Mouse (Mus musculus) ES-E14 (cell line): ENCODE results near the gene Tube1. TPM values are rescaled to one million over a fixed set of nuclear protein-coding genes. Genes with fewer than 3 reads are reported as not detected.
"Not testable (repeated sequence)": the region's sequence is repeated elsewhere in the genome, so short reads cannot be mapped to it uniquely, and the experiment has no call there.

Source experiments
- DNase-seq: peaks from one replicate; pipeline ENCODE4 v3.0.0-alpha.2; 2013; ENCODE audit warnings: low read depth, low spot score
- H3K27ac ChIP-seq: 2 replicates; pipeline ENCODE4 v1.5.1; 2012; ENCODE audit warnings: low read depth, mild to moderate bottlenecking, low read length, moderate library complexity, mixed read lengths; ENCODE audit not compliant: poor library complexity, insufficient read depth, severe bottlenecking
- H3K36me3 ChIP-seq: 2 replicates; pipeline ENCODE4 v1.6.1; 2012; ENCODE audit warnings: mild to moderate bottlenecking, low read length, moderate library complexity, mixed read lengths; ENCODE audit not compliant: control insufficient read depth, poor library complexity, insufficient read depth, severe bottlenecking
- H3K4me1 ChIP-seq, 2 experiments: fragments of 150-350 bp in 1 of 2; sonication (generic) in 1 of 2; 2 replicates each; pipeline ENCODE4 v1.6.1; 2012; ENCODE audit warnings: low read length in 2 of 2, mild to moderate bottlenecking in 1 of 2, mixed read lengths in 1 of 2; ENCODE audit not compliant: control insufficient read depth in 2 of 2, insufficient read depth in 2 of 2, poor library complexity in 1 of 2
- H3K4me3 ChIP-seq, 2 experiments: fragments of 150-350 bp in 1 of 2; sonication (generic) in 1 of 2; 2 replicates each; pipeline ENCODE4 v1.5.1; 2012; ENCODE audit warnings: low read length in 2 of 2, low read depth in 1 of 2, mild to moderate bottlenecking in 1 of 2, mixed read lengths in 1 of 2; ENCODE audit not compliant: insufficient read depth in 1 of 2, poor library complexity in 1 of 2, severe bottlenecking in 1 of 2
- H3K9ac ChIP-seq: 2 replicates; pipeline ENCODE4 v1.6.1; 2012; ENCODE audit warnings: low read depth, mild to moderate bottlenecking, low read length, mixed read lengths; ENCODE audit not compliant: poor library complexity, insufficient read depth, severe bottlenecking
- H3K9me3 ChIP-seq: fragments of 150-350 bp; sonication (generic); 2 replicates; pipeline ENCODE4 v1.6.1; 2012; ENCODE audit warnings: low read depth, mild to moderate bottlenecking, low read length; ENCODE audit not compliant: control insufficient read depth, insufficient read depth
- CHD2 ChIP-seq: IDR thresholded peaks from 2 replicates; pipeline ENCODE4 v1.6.1; 2014; ENCODE audit warnings: mild to moderate bottlenecking, low read depth, low read length, inconsistent platforms
- HCFC1 ChIP-seq: IDR thresholded peaks from 2 replicates; pipeline ENCODE4 v1.6.1; 2012; ENCODE audit warnings: low read length, inconsistent platforms, borderline replicate concordance; ENCODE audit not compliant: insufficient read depth
- MAFK ChIP-seq: IDR thresholded peaks from 2 replicates; pipeline ENCODE4 v1.6.1; 2014; ENCODE audit warnings: mild to moderate bottlenecking, low read depth, low read length, inconsistent platforms; ENCODE audit not compliant: insufficient read depth
- ZC3H11A ChIP-seq: IDR thresholded peaks from 2 replicates; pipeline ENCODE4 v1.6.1; 2012; ENCODE audit warnings: low read depth, mild to moderate bottlenecking, inconsistent platforms, low read length, borderline replicate concordance
- ZNF384 ChIP-seq: IDR thresholded peaks from 2 replicates; pipeline ENCODE4 v1.6.1; 2012; ENCODE audit warnings: low read depth, low read length, inconsistent platforms
- in situ Hi-C, 2 experiments: fragments of 600-800 bp; cut with MboI; formaldehyde crosslinking; loops; one replicate each; pipeline ENCODE4 v1.15.1; 2025; ENCODE audit warnings: low sequenced_read_pairs in 2 of 2, inconsistent platforms in 1 of 2; ENCODE audit not compliant: unreplicated experiment in 2 of 2
- total RNA-seq: library from RNA; depleted of rRNA; stranded (reverse); fragments of 300-350 nt; gene quantifications from 2 replicates; pipeline ENCODE4 v1.2.3, GENCODE M21; 2012; rRNA removed

The Tube1 gene
- total RNA-seq, 1 experiment = 8.9 TPM

DNA sequence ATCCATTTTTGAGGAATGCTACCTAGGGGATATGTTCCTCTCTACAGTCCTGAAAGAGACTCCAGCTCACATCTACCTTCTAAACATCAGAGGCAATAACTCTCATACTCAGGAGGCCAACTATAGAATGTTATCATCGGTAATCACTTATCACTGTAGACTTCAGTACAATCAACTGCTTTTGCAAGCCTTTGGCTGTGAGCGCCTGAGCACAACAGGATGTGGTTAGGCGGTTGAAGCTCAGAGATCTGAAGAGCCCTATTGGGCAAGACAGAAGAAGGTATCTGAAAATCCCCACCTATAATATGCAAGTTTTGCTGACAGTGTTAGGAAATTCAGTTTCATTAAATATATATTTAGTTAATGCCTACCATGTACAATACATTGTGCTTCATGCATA is 58.9 kb downstream of the Tube1 start:
- Histone ChIP-seq H3K4me1 (no peaks in the 10 kb centered on the region), H3K9me3 (no peaks in the 10 kb centered on the region), H3K36me3 (no peaks in the 10 kb centered on the region), H3K27ac (no peak overlapping the region), H3K4me3 (no peak overlapping the region), H3K9ac (no peak overlapping the region)
- TF ChIP-seq MAFK (no peak), CHD2 (no peak), HCFC1 (no peak), ZC3H11A (no peak), ZNF384 (no peak)
- in situ Hi-C loops = no loop called here
- no peak for DNase-seq

DNA sequence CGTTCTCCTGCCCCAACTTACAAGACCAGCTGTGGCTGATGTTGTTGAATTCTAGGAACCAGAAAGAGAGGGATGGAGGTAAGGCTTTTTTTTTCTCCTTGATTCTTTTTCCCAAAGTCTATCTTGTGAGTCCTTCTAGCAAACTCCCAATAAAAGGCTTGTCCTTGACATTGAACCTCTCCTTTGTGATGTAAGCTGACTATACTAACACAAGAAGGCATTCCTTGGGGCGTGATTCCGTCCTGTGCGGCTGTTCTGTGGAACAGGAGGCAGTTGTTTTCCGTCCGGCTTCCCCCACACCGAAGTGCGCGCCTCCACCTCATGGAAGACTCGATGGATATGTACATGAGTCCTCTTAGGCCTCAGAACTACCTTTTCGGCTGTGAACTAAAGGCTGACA is 64.4 kb downstream of the Tube1 start:
- H3K9ac ChIP-seq, in situ Hi-C loops, H3K36me3 ChIP-seq, H3K4me1 ChIP-seq, H3K9me3 ChIP-seq, H3K4me3 ChIP-seq, H3K27ac ChIP-seq: not testable (repeated sequence)
- DNase-seq = peak; percentile 28

Other genes with a start within 250 kb of the Tube1 start
- gene Lama4, start 168.5 kb upstream of the Tube1 start, total RNA-seq = 2.4 and 3.6 TPM in 2 replicates
- 2.4 and 5.0 TPM in 2 replicates for gene Fam229b, start 62 bp upstream of the Tube1 start, total RNA-seq
- gene Ccn6, start 29.8 kb downstream of the Tube1 start, total RNA-seq = 0.26 TPM in 1 of 2 replicates, not detected in the other
- gene Fyn, start 234.9 kb downstream of the Tube1 start, total RNA-seq = 14.6 and 14.9 TPM in 2 replicates